Mouse (Mus musculus) pancreas, adult 10 weeks (tissue): ENCODE measurements around the gene Fkbp7. TPM values are rescaled to one million over a fixed set of nuclear protein-coding genes. Genes with fewer than 3 reads are reported as not detected.

Experiments used
- polyA plus RNA-seq: library from polyadenylated mRNA; stranded (reverse); fragments of 350-450 nt; fragmentation: Illumina TruSeq; extraction: RNeasy Lipid Tissue Mini Kit (QIAGEN cat#74804); gene quantifications from one replicate; pipeline ENCODE4 v1.2.3, GENCODE M21; 2015; ENCODE audit warnings: low read depth, low replicate concordance; ENCODE audit not compliant: insufficient read depth

Gene Fkbp7
- 14.0 TPM for polyA plus RNA-seq

GRCm38 (mm10) chr2:76672966-76673392 lies at the start of gene Fkbp7:
Gene Fkbp7 (minus strand): TSS chr2:76673116.

GRCm38 (mm10) chr2:76674725-76675427 lies 2.0 kb upstream of the Fkbp7 start, which contains the start of gene Plekha3:
Gene Plekha3 (plus strand): TSS chr2:76675281.

DNA sequence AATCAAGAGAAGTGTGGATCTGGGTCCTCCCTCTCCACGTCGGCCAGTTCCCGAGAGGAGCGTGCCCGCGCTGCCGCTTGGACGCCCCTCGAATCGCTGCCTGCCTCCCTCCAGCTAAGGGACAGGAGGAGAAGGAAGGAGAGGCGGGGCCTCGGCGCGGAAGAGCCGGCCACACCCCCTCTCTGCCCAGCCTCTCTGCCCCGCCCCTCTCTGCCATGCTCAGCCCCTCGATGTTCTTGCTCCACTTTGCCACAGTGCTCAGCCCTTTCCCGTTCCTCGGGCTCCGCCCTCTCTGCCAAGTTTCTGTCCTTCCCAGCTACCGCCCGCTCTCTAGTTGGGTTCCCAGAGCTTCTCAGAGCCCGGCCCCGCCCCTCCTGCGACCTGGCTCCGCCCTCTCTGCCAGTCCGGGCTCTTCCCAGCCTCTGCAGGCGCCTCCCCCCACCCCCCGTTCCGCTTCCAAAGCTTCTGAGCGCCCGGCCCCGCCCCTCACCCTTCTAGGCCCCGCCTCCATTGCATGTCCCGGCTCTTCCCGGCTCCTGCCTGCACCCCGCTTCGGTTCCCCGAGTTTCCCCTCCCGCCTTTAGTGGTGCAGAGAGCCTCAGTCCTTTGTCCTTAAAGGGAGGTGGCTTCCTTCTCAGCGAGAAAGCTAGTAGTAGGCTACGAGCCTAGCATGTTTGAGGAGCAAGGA lies 24.9 kb downstream of the Fkbp7 start, which contains the start of the genes Prkra and Pjvk:
Prkra (minus strand) TSS at position 133 of the 688 bp plus-strand sequence.
Pjvk (plus strand) TSS at position 594 of the 688 bp plus-strand sequence.

Other genes starting within 250 kb of the Fkbp7 start
- gene Prkra, start 25.1 kb downstream of the Fkbp7 start, polyA plus RNA-seq, result 5.2 TPM
- not detected for gene Pjvk, start 24.6 kb downstream of the Fkbp7 start, polyA plus RNA-seq
- 3.9 TPM for gene Plekha3, start 2.2 kb upstream of the Fkbp7 start, polyA plus RNA-seq